Mouse (Mus musculus) cortical plate, adult 2 months (tissue): ENCODE results near the gene Tfb2m. TPM values are rescaled to one million over a fixed set of nuclear protein-coding genes. Genes with fewer than 3 reads are reported as not detected.

ENCODE experiments used
- H3K27ac ChIP-seq: fragments of 200-500 bp; 2 replicates; pipeline ENCODE4 v1.5.1; 2012; ENCODE audit warnings: low read length, control low read depth, inconsistent platforms; ENCODE audit not compliant: insufficient read depth
- H3K4me1 ChIP-seq: fragments of 200-500 bp; 2 replicates; pipeline ENCODE4 v1.6.1; 2011; ENCODE audit warnings: low read length; ENCODE audit not compliant: control insufficient read depth, insufficient read depth
- H3K4me3 ChIP-seq: fragments of 200-500 bp; 2 replicates; pipeline ENCODE4 v1.5.1; 2011; ENCODE audit warnings: mild to moderate bottlenecking, low read length, control low read depth; ENCODE audit not compliant: insufficient read depth
- CTCF ChIP-seq: fragments of 200-500 bp; IDR thresholded peaks from 2 replicates; pipeline ENCODE4 v1.5.1; 2011; ENCODE audit warnings: mild to moderate bottlenecking, control low read depth, low read length; ENCODE audit not compliant: insufficient read depth; ENCODE audit errors: extremely low read depth
- POLR2A ChIP-seq: fragments of 200-500 bp; IDR thresholded peaks from 2 replicates; pipeline ENCODE4 v1.6.1; 2011; ENCODE audit warnings: mild to moderate bottlenecking, low read length, control low read depth; ENCODE audit not compliant: insufficient read depth; ENCODE audit errors: extremely low read depth
- polyA plus RNA-seq: library from polyadenylated mRNA; depleted of rRNA; stranded (reverse); fragments of >200 nt; gene quantifications from 2 replicates; pipeline ENCODE4 v1.2.3, GENCODE M21; 2012

Tfb2m gene
- polyA plus RNA-seq, 1 experiment, result 20.6 TPM

GRCm38 (mm10) chr1:179559446-179560194 lies 13.6 kb upstream of the Tfb2m start:
- H3K4me1 ChIP-seq, result peaks cover 3% of the 10 kb centered on the region; the same call in 1 of the 2 replicates
- H3K27ac ChIP-seq, result no peak overlapping the region
- no peak overlapping the region for H3K4me3 ChIP-seq
- TF ChIP-seq POLR2A (no peak), CTCF (no peak)

GRCm38 (mm10) chr1:179556921-179557320 lies 10.9 kb upstream of the Tfb2m start:
- Histone ChIP-seq H3K27ac (no peak overlapping the region), H3K4me1 (no peaks in the 10 kb centered on the region), H3K4me3 (no peak overlapping the region)
- TF ChIP-seq CTCF (no peak), POLR2A (no peak)

- Histone ChIP-seq H3K4me3 (no peak overlapping the region), H3K4me1 (no peaks in the 10 kb centered on the region), H3K27ac (no peak overlapping the region)
- TF ChIP-seq CTCF (no peak), POLR2A (no peak)
Observed at GRCm38 (mm10) chr1:179553949-179554347, 7.9 kb upstream of the Tfb2m start.

- no peak overlapping the region for H3K27ac ChIP-seq
- no peak for TF ChIP-seq CTCF
- no peak for TF ChIP-seq POLR2A
- H3K4me1 ChIP-seq, result no peaks in the 10 kb centered on the region; the same call in 1 of the 2 replicates
- no peak overlapping the region for H3K4me3 ChIP-seq
Observed at GRCm38 (mm10) chr1:179553197-179553948, 7.3 kb upstream of the Tfb2m start.

- no peak overlapping the region for H3K27ac ChIP-seq
- no peak for TF ChIP-seq POLR2A
- TF ChIP-seq CTCF, result no peak
- no peak overlapping the region for H3K4me3 ChIP-seq
- peaks cover 2% of the 10 kb centered on the region; the same call in 1 of the 2 replicates for H3K4me1 ChIP-seq
Observed at GRCm38 (mm10) chr1:179552751-179553150, 6.7 kb upstream of the Tfb2m start.

GRCm38 (mm10) chr1:179551921-179552320 lies 5.9 kb upstream of the Tfb2m start:
- H3K27ac ChIP-seq, result no peak overlapping the region
- H3K4me3 ChIP-seq, result no peak overlapping the region
- TF ChIP-seq POLR2A, result no peak
- no peak for TF ChIP-seq CTCF
- H3K4me1 ChIP-seq, result peaks cover 2% of the 10 kb centered on the region; the same call in 1 of the 2 replicates

- Histone ChIP-seq H3K4me1 (peaks cover 2% of the 10 kb centered on the region; the same call in 1 of the 2 replicates), H3K4me3 (no peak overlapping the region), H3K27ac (no peak overlapping the region)
- no peak for TF ChIP-seq CTCF
- TF ChIP-seq POLR2A, result no peak
Observed at GRCm38 (mm10) chr1:179551336-179551735, 5.3 kb upstream of the Tfb2m start.

- TF ChIP-seq CTCF (no peak), POLR2A (no peak)
- Histone ChIP-seq H3K4me1 (peaks cover 5% of the 10 kb centered on the region; the same call in 1 of the 2 replicates), H3K27ac (no peak overlapping the region), H3K4me3 (no peak overlapping the region)
Observed at GRCm38 (mm10) chr1:179548996-179549752, 3.1 kb upstream of the Tfb2m start.

- TF ChIP-seq CTCF (no peak), POLR2A (no peak)
- peaks cover 5% of the 10 kb centered on the region; the same call in 1 of the 2 replicates for H3K4me1 ChIP-seq
- no peak overlapping the region for H3K4me3 ChIP-seq
- H3K27ac ChIP-seq, result no peak overlapping the region
Observed at GRCm38 (mm10) chr1:179548220-179548619, 2.2 kb upstream of the Tfb2m start.
